Mouse (Mus musculus): ENCODE measurements around the gene Gm960.

Gm960 gene

DNA sequence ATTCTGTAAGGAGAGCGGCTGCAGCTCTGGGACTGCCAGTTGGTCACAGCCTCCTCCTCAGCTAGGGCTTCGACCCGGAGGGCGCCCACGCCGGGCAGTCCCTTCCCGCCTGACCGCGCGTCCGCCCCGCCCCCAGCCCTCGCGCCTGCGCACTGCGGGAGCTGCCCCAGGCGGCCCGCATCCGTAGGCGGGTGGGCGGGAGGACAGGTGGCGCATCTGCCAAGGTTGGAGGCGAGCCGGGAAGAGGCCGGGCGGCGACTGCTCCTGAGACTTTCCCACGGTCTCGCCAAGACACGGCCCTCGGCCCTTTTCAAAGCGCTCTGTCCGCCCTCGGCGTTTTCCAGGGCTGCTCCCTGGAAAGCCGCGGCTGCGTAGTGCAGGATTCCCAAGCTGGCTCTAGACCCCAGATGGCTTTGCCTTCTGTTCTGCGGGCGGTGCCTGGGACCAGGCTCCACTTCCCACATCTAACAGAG, at the start of gene Gm960:
TSS of gene Gm960 (minus strand) at position 464 of the 473 bp plus-strand sequence.
- peak; percentile 93 for DNase-seq

GRCm38 (mm10) chr19:4747631-4748312, 49.3 kb upstream of the Gm960 start:
- DNase-seq: no peak

- peak; percentile 78 for DNase-seq
Observed at GRCm38 (mm10) chr19:4746611-4747010, 48.1 kb upstream of the Gm960 start.

- peak; percentile 63 for DNase-seq
Observed at GRCm38 (mm10) chr19:4745681-4746080, 47.2 kb upstream of the Gm960 start.

DNA sequence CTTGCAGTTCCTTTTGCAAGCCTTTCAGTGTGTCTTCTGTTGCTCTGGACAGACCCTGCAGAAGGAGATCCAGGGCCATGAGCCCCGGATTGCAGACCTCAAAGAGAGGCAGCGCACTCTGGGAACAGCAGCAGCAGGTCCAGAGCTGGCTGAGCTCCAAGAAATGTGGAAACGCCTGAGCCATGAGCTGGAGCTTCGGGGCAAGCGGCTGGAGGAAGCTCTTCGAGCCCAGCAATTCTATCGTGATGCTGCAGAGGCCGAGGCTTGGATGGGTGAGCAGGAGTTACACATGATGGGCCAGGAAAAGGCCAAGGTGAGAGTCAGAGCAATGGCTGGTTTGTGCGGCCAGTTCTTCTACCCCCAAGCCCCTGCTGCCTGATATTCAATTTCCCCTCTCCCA, 46.6 kb upstream of the Gm960 start:
- no peak for DNase-seq

DNA sequence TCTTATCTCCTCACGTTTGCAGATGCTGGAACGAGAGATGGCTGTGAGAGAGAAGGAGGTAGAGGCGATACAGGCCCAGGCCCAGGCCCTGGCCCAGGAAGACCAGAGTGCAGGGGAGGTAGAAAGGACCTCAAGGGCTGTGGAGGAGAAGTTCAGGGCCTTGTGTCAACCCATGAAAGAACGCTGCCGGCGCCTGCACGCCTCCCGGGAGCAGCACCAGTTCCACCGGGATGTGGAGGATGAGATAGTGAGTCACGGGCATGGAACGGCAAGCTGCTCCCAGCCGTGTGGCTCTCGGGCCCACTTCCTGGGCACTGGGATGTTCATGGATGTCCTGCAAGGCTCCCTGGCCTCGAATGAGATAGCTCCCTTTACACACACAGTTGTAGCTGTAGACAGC, 45.6 kb upstream of the Gm960 start:
- DNase-seq: no peak

GRCm38 (mm10) chr19:4743524-4743923, 45.1 kb upstream of the Gm960 start:
- no peak for DNase-seq

DNA sequence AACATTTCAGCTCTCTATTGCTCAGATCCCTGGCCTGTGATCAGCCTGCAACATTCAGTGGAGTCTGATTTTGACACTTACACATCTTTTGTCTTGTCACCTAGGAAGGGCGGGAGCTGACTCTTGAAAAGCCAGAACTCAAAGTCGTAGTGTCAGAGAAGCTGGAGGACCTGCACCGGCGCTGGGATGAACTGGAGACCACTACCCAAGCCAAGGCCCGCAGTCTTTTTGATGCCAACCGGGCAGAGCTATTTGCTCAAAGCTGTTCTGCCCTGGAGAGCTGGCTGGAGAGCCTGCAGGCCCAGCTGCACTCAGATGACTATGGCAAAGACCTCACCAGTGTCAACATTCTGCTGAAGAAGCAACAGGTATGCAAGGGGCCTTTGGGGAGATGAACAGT, 43.8 kb upstream of the Gm960 start:
- DNase-seq: no peak

DNA sequence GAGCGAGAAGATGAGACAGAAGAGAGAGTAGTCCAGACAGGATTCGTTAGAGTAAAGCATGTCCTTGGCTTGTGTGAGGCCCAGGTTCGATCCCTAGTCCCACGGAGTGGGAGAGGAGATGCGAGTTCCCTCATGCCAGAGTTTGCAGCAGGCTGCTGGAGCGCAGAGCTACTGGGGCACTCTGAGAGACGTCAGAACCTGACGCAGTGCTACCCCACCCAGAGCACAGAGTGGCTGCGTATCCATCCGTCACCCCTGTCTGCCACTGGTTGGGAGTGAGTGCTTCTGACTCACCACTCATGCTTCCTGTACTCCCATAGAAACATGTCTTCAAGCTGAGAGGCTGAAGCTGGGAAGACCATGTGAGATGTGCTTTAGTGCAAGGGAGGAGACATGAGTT, 43.0 kb upstream of the Gm960 start:
- no peak for DNase-seq

DNA sequence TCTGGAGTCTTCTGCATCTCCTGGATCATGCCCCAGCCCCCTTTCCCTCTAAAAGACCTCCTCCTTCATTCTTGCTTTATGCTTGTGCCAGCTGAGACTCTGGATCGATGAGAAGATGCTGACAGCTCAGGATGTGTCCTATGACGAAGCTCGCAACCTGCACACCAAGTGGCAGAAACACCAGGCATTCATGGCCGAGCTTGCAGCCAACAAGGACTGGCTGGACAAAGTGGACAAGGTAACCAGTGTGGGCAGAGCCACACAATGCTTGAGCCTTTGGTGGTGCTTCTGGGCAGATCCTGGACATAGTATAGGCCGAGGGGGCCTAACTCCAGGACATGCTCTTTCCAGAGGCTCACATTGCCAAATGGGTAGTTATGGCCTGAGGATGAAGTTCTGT, 41.3 kb upstream of the Gm960 start:
- DNase-seq: no peak

DNA sequence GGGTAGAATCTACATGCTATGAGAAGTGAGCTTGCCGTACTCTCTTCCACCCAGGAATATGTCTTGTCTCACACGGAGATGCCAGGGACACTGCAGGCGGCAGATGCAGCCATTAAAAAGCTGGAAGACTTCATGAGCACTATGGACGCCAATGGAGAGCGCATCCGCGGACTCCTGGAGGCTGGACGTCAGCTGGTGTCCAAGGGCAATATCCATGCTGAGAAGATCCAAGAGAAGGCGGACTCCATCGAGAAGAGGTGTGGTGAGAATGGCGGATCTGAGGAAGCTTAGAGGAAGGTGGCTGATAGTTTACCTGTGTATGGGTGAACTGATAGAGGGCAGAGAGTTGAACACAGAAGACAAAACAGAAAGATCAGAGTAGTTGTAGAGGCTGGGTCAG, 40.6 kb upstream of the Gm960 start:
- no peak for DNase-seq

DNA sequence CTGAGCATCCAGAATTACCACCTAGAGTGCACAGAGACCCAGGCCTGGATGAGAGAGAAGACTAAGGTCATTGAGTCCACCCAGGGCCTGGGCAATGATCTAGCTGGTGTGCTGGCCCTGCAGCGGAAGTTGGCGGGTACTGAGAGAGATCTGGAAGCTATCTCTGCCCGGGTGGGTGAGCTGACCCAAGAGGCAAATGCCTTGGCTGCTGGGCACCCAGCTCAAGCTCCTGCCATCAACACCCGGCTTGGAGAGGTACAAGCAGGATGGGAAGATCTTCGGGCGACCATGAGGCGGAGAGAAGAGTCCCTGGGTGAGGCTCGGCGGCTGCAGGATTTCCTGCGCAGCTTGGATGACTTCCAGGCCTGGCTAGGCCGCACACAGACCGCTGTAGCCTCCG, 39.4 kb upstream of the Gm960 start:
- no peak for DNase-seq

- no peak for DNase-seq
Observed at GRCm38 (mm10) chr19:4733052-4733451, 34.6 kb upstream of the Gm960 start.

- no peak for DNase-seq
Observed at GRCm38 (mm10) chr19:4729186-4729585, 30.7 kb upstream of the Gm960 start.

DNA sequence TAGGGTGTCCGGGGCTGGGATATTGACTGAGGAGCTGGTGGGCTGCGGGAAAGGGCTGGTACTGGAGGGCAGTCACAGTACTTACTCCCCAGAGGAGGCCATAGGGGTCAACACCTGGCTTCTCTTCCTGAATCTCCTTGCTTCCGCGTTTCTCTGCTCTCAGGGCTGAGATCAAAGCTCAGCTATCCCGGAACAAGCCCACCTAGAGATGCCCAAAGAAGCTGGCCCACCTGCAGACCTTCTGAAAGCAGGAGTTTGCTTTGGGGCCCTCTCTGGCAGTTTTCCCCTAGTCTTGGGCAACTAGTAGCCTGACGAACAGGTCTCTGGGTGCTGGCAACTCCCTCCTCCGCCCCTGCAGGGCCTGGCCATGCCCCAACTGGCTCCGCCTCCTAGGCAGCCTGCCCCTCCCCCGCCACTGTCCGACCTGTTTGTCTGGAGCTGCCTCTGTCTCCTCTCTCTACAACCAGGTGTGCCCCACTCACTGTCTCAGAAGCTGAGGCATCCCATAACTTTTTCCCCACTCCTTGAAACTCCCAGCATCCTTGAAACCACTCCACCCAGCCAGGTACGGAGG, 22.3 kb upstream of the Gm960 start:
- peak; percentile 38 for DNase-seq

DNA sequence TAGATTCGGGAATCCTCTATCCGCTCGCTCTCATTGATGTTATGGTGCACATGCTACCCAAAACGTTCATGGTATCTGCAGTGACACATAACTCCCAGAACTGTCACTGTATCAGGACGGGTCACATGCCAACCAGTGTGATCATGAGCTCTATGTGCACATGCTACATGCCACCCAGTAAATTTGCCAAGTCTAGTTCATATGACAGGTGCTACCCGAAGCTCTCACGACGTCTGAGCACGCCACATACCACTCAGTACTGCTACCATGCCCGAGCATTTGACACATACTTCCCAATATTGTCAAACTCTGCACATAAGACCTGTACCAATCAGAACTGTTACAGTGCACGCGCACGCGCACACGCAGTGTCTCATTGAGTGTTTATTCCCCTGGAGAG, 21.6 kb upstream of the Gm960 start:
- DNase-seq: no peak

- DNase-seq: no peak
Observed at GRCm38 (mm10) chr19:4719351-4719764, 20.9 kb upstream of the Gm960 start.

DNA sequence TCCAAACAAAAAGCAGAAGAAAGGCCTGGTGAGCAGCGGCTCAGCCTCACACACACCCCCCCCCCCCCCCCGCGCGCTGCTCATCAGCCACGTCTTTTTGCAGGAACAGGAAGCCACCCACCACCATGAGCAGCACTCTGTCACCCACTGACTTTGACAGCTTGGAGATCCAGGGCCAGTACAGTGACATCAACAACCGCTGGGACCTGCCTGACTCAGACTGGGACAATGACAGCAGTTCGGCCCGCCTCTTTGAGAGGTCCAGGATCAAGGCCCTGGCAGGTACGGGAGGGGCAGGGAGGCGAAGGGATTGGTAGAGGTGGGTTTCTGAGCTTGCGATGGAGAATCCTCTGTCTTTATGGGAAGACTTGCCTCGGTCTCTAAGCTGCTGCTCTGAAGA, 20.2 kb upstream of the Gm960 start:
- no peak for DNase-seq

GRCm38 (mm10) chr19:4717281-4717680, 18.8 kb upstream of the Gm960 start:
- DNase-seq: no peak

DNA sequence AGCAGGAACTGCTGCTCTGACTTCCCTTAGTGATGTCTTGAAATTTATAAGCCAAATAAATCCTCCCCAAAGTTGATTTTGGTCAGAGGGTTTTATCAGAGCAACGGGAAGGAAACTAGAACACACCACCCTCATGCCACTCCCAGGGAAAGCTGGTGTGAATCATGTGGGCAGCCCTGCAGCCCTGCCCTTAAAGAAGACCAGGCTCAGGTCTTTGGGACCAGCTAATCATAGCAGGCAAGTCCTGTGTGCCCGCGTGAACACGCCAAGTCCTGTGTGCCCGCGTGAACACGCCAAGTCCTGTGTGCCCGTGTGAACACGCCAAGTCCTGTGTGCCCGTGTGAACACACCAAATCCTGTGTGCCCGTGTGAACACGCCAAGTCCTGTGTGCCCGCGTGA, 18.3 kb upstream of the Gm960 start:
- DNase-seq: no peak

DNA sequence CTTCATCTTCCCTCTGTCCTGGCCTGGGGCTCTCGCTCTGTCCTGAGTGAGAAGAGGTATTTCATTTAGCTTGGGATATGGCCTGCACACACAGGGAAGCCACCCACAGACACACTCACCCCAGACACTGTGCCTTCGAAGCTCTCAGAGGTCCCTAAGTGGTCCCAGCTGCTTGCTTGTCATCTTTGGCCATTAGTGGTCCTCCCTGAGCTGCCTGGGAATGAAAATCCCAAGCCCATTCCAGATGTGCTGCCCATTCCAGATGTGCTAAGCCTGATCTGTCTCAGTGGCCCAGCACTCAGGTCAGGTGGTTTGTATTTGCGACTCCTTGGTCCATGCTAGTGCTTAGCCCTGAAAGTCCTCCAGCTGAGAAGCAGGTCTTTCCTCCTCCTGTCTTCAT, 15.4 kb upstream of the Gm960 start:
- no peak for DNase-seq

- DNase-seq: no peak
Observed at GRCm38 (mm10) chr19:4712781-4713526, 14.5 kb upstream of the Gm960 start.

DNA sequence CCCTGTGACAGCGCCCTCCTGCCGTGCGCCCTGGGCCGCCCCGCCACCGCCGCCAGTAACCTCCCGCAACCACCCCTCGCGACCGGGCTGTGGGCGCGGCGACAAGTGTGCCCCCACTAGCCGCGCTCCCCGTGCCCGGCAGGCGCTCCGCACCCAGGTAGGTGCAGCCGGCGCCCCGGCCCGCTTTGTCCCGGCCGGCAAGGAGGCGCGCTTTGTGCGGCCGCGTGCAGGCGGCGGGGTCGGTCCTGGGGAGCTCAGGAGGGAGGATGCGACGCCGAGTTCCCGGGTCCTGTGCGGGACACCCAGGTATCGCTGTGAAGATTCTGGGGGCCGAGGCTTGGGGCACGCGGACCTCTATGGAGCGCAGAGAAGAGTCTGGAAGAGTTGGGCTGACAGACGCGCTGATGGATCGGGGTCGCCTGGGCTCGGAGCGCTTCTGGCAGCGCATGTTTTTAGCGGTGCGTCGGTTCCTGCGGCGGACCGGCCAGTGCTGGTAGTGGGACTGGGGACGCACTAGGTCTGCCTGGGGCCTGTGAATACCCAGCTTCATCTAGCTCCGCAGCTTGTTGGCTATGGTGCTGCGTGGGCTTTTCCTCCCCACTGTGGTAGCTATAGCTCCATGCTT, 13.8 kb upstream of the Gm960 start:
- DNase-seq: peak; percentile 44

Data from cerebellum, adult 11 months (tissue).